Mouse (Mus musculus) ovary, postnatal 10 days (tissue): ENCODE measurements around the gene Mettl9.

Experiments used
- DNase-seq: peaks from one replicate; pipeline ENCODE4 v3.0.0; 2022; ENCODE audit warnings: low spot score

The Mettl9 gene

DNA sequence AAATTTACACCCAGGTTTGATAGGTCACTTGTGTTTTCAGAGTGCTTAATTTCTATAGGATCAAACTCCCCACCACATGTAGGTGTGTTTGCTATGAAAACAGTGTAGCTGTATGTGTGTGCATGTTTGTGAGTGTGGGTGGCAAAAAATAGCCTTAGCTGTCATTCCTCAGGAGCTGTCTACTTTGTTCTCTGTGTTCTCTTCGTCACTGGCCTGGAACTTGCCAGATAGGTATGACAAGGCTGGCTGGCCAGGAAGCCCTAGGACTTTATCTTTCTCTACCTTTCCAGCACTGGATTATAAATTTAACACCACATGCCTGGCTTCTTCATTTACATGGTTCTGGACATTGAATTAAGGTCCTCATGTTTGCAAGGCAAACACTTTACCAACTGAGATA lies 10.0 kb downstream of the Mettl9 start:
- no peak for DNase-seq

DNA sequence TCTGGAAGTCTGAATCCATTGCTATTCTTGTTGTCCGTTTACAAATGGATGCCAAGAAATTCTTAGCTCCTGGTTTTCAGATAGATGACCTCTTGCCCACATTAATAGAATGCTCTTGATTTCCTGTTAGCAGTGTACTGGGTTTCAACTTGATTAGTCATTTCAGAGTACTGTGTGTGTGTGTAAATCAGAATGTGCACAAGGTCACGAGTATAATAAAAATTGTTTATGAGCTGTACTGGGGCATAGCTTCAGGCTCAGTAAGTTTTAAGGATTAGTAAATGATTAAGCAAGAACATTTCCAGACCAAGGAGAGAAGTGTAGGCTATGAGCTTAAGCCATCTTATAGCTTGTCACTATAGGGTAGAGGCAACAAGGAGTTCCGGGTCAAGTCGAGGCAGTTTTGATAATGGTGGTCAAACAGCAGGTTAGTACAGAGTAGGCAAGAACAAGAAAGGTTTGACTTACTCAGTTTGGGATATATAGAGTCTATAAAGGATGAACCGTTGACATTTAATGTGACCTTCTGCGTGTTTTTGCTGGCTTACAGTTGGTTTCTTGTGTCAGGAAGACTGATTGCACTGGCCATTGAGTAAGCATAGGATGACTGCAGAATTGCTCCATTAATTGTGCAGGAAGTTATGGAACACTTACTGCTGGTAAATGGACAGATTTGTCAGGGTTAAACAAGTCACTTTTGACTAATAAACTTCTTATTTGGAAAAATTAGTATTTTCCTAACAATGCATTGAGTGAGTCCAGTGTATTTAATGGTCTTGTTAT lies 11.6 kb downstream of the Mettl9 start:
- no peak for DNase-seq

DNA sequence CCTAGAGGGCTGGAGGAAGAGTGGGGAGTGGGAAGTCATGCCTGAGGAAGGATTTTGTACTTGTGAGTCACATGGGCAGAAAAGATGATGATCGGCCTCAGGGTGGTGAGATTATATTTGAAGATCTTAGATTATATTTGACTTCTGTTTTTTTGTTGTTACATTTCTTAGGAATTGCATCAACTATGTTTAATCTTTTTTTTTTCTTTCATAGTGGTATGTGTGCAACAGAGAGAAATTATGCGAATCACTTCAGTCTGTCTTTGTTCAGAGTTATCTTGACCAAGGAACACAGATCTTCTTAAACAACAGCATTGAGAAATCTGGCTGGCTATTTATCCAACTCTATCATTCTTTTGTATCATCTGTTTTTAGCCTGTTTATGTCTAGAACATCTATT lies 13.4 kb downstream of the Mettl9 start:
- DNase-seq, result no peak

DNA sequence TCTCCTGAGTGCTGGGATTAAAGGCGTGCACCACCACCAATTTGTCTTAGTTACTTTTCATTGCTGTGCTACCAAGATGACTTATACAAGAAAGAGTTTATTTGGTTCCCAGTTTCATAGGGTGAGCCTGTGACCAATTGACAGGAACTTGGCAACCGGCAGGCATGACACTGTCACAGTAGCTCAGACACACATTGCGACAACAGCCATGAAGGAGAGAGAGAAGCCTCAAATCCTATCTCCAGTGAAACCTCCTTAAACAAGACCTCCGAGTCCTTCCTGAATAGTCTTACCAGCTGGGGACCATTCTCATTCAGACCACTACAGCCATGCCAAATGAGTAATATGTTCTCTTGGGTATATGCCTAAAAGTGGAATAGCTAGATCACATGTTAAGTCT lies 18.8 kb downstream of the Mettl9 start:
- DNase-seq, result no peak

DNA sequence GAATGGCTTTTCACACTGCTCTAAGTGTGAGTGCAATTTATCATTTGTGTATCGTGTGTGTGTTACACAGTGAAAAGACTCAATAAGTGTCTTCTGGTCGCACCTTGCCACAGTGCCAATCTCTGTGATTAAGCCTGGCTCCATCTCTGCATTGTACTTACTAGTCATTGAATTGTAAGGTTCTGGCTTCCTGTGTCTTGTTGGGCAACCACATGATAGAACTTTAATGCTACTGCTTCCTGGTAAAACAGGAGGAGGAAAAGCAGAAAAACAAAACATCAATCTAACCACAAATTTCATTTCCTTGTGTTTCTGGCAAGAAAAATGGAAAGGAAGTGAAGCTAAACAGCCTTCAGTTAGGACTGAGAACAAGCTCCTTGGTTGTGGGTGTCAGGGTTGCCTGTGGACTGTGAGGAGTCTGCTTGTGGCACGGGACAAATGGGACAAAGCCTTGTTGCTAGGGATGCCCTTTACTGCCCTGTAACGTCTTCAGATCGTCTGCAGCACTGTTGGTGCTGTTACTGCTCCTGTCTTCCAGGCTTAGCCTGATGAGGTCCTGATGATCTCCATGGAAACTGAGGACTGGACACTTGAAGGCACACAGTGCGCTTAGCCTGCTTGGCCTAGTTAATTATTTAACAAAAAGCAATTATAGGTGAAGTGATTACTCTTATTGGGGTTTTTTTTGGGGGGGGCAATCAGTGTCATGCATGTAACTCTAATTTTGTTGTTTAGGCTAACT lies 25.4 kb downstream of the Mettl9 start:
- DNase-seq, result no peak

DNA sequence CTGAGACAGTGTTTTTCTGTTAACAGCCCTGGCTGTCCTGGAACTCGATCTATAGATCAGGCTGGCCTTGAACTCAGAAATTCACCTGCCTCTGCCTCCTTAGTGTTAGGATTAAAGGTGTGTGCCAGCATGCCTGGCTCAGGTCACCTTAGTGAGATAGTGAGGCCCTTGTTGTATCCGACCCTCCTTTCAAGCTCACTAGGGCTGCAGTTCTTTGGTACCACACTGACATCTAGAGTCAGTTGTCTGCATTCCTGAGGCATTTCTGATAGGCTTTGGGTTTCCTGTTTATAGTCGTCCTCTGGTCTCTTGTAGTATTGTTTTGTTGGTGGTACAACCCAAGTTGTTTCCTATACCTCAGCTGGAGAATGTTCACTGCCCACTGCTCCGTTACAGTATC lies 30.1 kb downstream of the Mettl9 start:
- DNase-seq, result no peak

DNA sequence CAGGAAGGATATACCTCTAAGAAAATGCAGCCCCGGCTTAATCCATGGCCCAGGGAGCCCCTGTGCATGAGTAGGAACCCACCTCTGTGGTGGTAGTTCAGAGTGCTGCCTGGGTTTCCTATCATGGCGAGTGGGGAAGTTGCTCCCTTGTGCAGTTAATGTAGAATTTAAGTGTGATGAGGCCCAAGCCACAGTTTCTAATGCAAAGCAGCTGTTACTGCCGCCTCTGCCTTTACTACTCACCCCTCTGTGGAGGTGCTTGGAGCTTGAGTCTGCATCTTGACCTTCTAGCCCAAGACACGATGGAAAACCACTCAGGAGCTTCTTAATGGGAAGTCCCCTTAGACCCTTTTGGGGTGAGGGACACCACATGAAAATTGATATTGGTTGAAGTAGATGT lies 37.0 kb downstream of the Mettl9 start:
- DNase-seq, result no peak

DNA sequence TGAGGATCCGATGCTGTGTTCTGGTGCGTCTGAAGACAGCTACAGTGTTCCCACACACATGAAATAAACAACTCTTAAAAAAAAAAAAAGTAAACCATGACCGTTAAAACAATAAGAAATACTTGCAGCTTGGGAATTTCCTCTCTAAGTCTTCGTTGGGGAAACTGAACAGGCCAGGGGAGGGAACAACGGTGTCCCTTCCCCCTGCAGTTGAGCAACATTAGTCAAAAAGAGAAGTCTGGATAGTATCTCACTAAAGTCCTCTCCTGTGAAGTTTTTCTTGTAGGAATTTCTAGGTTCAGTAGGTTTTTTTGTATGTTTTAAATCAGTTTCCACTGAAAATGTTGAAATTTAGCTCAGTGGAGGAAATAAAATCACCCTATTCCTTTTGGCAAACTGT lies 38.3 kb downstream of the Mettl9 start:
- no peak for DNase-seq

DNA sequence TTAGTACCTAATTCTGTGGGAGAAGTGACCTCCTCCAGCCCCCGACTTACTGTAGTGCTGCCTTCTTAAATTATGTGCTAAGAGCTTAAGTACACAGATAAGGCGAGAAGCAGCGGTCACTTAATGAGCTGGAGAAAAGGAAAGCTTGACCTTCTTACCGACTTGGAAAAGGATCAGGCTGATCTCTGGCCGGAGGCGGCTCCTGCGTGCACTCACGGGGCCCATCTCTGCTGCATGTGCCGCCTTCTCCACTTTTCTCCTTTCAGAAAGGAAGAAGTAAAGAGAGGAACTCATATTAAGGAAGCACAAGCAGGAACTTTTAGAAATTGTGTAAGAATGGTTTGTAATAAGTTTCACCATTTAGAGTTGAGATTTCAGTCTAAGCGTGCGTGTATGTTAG lies 40.0 kb downstream of the Mettl9 start, which contains the start of gene Igsf6:
Igsf6 (minus strand) TSS at position 292 of the 400 bp plus-strand sequence.
- DNase-seq, result no peak

DNA sequence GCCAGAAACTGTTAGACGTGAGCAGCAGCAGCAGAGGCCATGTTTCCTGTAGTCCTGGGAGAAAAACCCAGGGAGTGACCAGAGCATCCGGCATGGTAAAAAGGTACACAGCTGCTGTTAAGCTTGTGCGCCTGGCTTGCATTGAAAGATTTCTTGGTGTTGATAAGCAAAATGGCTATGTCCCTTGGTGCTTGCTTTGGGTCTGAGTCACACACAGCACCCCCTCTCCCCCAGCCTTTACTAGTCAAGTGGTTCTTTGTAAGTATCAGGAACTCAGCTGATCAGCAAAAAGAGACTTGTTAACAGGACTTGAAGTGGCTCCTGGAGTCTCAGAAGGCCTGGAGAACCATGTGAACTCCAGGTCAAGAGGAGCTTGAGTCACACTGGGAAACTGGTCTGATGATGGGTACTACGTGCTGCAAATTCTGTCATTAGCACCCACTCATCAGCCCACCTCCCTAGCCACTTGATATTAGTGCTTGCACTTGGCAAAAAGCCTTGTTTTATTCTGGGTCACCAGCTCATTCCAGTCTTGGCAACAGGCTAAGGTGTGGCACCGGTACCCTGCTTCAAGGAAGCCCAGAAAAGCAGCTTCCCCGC lies 40.7 kb downstream of the Mettl9 start:
- no peak for DNase-seq

DNA sequence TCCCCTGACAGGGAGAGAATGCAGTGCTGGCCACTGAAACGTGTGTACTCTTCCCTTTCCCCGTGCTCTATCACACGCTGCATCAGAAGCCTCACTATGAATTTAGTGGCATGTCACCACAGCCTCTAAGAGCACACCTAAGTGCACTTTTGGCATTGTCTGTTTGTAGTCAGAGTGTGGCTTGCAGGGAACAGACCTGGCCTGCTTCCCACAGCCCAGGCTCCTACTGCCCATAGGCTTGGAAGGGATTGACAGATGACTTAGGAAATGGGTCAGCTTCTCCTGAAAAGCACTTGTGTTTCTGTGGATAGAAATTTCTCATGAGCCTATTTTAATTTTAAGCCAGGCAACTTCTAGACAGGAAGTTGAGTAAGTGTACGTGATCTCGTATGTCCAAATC lies 41.2 kb downstream of the Mettl9 start:
- DNase-seq, result no peak

DNA sequence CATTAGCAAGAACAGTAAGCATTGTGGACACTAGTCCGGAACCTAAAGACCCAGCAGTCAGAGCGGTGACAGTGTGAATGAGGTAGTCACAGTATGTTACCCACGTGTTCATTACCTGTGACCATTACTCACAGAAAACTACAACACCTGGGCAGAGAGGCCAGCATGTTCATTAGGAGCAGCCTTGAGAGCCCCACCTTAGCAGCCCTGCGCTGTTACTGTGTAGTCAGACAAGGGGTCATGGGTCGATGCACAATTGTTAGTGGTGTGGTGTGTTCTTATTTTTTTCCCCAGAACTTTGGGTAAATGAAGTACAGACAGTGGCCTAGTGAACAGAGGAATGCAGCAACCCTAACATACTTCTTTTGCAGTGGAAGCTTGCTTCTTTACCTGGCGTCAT lies 43.1 kb downstream of the Mettl9 start:
- DNase-seq, result no peak

DNA sequence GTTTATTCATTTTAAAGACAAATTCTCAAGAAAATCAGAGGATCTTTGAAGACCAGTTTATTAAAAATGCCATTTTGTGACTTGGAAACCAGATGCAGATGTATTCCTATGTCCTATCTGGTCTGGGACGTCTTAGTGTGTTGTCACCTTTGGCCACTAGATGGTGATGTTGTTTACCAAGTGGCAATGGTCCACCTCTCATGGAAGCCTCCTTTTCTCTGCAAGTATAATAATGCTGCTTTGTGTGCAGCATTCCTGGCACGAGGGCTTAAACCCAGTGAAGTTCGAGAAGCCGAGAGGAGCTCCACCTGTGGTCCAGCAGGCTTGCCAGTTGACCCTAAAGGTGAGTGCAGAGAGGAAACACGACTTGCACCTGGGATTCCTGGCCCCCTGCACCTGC lies 43.6 kb downstream of the Mettl9 start:
- DNase-seq, result peak; percentile 9

DNA sequence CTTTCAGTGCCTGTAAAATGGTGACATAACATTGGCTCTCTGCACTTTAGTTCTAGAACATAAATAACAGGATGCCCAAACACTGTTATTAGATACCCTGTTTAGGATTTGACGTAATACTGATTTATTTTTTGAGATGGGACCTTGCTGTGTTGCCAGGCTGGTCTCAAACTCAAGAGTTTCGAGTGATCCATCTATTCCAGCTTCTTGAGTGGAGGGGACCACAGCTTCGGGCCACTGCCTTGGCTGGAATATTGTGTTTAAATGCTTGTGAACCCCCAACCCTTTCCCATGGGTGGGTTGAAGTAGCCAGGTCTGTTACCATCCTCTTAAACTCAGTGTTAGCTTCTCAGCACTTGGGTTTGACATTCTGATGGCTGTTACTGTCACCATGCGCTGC lies 47.1 kb downstream of the Mettl9 start, which contains the start of gene Otoa:
Otoa (plus strand) TSS at position 301 of the 400 bp plus-strand sequence.
- no peak for DNase-seq

DNA sequence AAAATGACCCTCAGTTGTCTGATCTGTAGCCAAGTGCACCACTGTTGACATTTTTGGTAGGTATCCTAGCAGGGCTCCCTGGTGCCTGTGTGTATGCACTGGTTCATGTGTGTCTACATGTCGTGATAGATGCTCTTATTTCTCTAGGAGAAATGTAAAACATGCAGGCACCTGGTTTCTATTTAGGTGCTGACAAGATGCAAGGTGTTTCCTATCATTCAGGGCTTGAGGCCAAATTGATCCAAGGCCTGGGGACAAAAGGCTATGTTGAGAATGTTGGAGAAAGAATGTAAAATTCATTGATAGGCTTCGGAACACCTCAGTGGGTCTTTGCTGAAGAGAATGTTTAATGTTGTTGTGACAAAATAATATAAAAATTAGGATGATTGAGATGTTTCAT lies 47.6 kb downstream of the Mettl9 start:
- DNase-seq, result no peak

DNA sequence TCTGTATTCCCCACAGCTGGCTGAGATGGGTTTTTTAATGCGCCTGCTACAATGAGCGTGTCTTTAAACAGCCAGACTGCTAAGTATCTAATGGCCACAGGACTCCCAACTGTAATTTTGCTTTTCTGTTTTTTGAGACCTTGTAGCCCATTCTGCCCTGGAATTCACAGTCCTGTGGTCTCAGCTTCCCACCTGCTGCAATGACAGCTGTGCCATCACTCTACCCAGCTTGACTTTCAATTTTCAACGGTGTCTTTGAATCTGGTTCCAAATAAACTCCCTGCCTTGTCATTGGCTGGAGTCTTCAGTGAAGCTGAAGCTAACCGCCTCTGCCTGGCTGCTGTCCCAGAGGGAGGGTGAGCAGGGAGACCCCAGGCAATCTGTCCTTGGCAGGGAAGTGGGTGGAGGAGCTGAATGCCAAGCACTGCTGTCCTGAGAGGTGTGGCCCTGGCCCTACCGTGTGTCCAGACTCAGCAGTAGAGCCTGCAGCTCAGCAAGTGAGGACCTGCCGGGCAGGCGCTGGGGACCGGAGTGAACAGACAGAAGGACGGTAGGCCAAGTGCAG lies 48.8 kb downstream of the Mettl9 start:
- no peak for DNase-seq

DNA sequence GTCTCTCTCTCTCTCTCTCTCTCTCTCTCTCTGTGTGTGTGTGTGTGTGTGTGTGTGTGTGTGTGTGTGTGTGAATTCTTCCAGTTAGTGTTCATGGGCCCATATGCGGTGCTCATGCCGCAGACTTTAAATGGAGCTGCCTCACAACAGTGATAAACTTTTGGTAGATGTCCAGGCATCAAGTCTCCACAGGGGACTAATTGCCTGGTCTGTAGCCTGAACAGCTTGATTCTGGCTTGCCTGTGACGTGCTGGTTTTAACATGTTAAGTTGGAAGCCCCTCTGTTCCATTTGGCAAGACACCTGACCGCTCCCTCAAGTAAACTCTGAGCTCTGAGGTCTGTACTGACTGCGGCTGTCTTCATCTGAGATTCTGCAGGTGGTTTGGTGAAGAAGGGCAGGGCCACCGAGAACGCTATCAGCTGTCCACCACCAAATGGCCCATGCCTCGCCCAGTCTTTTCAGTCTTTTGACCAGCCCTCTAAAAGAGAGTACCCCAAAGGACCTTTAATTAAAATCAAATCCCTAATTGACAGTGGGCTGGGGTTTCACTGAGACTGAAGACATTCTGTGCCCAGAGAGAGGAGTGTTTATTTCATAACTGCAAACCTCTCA lies 50.7 kb downstream of the Mettl9 start:
- no peak for DNase-seq

DNA sequence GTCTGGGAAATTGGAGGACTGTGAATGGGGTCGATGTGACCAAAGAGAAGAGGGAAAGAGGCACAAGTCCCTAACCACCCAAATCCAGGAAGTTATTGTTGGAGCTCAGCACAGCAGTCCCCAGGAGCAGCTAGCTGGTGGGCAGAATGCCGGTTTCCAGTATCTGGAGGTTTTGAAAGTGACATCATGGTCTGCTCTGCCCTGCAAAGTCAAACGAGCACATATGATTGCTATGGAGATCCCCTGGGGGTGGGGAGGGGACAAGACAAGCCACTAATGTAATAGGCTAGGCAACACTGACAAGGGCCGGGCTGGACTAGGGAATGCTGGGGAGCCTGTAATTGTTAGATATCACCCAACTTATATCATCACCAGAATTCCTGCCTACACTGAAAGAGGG lies 51.3 kb downstream of the Mettl9 start:
- no peak for DNase-seq

DNA sequence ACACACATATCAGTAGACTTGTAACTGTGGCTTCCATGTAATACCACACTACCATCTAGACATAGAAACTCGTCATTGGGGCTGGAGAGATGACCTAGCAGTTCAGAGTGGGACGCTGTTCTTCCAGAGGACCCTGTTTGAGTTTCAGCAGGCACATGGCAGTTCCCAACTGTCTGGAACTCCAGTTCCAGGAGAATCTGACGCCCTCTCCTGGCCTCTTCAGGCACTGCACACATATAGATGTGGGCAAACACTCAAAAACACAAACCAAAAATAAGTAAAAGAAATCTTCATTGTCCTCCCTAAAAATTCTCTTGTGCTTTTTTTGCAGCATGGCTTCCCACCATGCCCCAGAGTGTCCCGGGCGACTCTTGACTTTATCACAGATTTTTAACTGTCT lies 54.5 kb downstream of the Mettl9 start:
- DNase-seq, result no peak

DNA sequence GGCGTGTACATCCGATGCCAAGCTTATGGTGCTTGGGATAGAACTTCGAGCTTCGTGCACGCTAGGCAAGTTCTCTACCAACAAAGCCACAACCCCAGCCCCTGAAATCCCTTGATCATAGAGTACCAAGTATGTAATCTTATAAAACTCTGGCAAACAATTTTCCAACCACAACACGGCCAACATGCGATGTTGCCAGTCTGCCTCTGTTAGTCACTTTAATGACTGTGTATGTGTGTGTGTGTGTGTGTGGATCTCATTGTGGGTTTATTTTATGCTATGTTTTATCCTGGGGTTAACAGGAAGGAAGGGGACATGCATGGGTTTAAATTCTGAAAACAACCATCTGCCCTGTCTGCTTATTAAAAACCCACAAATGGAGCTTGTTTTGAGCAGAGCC lies 56.5 kb downstream of the Mettl9 start:
- no peak for DNase-seq

DNA sequence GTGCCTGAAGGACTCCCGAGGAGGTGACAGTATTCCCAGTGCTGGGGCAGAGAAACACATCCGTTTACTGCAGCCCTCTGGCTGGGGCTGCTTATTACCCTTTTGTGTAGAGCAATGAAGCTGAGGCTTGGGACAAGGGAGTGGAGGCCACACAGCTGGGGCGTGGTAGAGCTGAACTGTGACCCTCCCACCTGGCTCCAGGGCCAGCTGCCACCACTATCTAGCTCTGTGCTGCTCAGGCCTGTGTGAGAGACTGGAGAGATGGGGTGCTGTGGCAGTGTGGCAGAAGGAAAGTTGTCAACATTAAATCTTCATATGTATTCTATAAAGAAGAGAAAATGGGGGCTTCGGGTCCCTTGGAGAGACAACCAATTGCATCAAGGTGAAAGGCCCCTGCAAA lies 58.8 kb downstream of the Mettl9 start:
- DNase-seq, result no peak

DNA sequence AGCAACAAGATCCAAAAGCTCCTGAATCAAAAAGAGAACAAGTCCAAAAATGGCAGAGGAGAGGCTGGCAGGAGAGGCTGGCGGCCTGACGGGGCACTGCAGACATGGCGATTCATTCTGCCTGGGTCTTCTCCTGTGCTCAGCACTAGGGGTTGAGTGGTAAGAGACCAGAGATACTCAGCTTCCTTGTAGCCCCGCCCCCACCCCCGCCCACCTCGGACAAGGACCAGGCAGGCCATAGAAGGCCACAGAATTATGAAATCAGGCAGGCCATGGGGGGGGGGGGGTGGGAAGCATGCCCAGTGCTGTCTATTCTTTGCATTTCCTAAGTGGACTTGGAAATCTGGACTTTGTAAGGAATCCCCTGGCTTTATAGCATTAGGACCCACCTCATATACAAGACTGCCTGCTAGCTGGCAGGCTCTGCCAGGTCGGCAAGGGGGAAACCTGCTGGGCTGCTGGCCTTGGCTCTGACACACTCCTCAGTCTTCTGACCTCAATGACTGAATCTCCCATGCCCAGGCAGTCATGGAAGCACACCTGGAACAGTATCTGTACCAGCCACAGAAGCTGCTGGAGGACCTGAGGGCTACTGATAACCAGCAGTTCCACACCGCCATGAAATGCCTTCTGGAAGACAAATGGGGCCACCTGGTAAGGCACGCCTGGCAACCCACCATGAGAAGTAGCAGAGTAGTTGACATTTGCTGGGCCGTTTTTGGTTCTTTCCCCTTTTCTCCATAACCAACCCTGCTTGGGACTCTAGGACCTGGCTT lies 64.6 kb downstream of the Mettl9 start:
- DNase-seq, result no peak
